Mouse (Mus musculus) embryo, embryonic 9.5 days (tissue): ENCODE data around the gene Tesk1.

Source experiments
- DNase-seq: peaks from one replicate; pipeline ENCODE4 v3.0.0-alpha.2; 2017; ENCODE audit errors: extremely low spot score

Gene Tesk1

GRCm38 (mm10) chr4:43441639-43442038, at the start of gene Tesk1:
Gene Tesk1 (plus strand): TSS chr4:43441939.
- no peak for DNase-seq

DNA sequence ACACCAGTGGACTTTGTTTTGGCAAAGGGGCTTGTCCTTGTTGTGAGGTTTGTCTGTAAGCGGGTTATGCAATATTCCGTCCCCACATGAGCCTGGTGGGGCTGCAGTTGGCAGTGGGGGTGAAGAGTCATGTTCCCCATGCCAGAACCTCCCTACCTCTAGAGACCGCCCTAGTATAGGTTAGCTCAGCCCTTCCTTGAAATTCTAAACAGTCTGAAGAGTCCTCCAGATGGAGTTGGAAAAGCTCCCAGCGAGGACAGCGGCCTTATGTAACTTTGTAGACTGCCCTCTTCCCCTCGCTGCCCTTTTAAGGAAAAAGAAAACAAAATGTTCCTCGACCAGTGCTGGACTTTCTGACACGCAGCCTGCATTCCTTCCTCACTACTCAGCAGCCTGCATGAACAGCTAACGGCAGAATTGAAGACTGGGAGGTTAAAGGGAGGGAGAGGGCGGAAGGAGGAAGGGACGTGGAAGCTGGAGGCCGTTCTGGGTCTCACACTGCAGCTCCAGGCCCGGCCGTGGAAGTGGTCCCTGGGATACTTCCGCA, 47.3 kb upstream of the Tesk1 start:
- peak; percentile 49 for DNase-seq

DNA sequence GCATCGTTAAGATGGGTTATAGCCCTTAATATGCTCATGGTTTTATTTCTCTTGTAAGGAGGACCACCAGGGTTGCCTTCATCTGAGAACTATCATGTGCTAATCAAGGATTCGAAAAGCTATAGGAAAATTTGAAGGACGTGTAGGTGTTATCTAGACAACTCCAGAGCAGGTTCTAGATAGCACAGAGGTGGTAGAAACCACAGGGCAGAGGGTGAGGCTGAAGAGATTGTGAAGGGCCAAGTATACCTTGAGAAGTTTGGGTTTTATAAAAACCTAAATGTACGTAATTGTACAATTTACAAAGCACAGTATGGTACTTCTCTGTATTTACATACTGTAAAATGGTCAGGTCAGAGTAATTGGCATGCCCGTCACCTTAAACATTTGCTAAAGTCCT, 46.6 kb upstream of the Tesk1 start:
- no peak for DNase-seq

GRCm38 (mm10) chr4:43395836-43396235, 45.9 kb upstream of the Tesk1 start:
- DNase-seq = no peak

DNA sequence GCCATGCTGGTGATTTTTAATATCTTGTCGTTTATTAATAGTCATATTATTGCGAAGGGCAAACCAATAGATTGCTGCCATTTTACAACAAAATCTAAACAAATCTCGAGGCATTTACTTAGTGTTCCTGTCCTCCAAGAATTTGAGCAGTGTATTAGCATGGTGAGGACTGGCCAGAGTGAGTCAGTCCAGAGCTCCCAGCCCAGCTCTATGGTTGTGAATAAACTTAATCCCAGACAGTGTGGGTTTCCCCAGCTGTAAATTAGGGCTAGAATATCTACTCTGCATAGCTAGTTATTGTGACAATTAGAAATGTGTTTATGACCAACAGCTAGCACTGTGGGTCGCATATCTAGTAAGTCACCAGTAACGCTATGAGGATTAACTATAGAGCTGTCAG, 45.4 kb upstream of the Tesk1 start:
- no peak for DNase-seq

GRCm38 (mm10) chr4:43398014-43398413, 43.7 kb upstream of the Tesk1 start:
- DNase-seq = no peak

- DNase-seq = no peak
Measured at GRCm38 (mm10) chr4:43398829-43399331, 42.9 kb upstream of the Tesk1 start.

DNA sequence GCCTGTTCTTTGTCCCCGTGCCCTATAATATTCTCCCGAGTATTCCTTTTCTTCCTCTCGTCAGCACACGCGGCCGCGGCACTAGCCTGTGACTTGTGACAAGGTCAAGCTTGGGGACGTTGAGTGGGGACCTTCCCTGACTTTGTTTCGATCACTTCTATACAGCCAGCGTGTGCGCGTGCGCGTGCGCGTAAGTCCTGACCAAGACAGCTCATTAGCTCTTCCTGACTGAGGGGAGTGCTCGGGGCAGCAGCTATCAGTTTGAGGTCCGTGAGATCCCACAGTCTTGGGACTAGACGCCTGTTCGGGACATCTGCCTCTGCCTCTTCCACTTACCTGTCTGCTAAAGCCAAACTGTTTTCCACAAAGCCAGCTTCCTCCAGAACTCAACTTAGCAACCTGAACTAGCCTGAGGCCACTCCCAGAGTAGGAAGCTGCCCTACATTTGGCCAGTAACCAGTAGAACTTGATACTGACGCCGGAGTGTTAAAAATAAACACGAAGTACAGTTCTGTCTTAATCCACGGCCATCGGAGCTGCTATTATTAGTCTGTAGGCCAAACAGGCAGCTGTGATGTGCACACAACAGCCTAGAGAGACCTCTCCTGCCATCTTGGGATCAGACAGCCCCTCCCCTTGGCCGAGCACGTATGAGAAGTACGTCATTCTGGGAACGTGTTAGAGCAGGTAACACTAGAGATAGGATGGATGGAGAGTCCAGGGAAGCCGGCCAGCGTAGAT, 42.2 kb upstream of the Tesk1 start:
- DNase-seq = no peak

GRCm38 (mm10) chr4:43400976-43401375, 40.8 kb upstream of the Tesk1 start:
- peak; percentile 31 for DNase-seq

DNA sequence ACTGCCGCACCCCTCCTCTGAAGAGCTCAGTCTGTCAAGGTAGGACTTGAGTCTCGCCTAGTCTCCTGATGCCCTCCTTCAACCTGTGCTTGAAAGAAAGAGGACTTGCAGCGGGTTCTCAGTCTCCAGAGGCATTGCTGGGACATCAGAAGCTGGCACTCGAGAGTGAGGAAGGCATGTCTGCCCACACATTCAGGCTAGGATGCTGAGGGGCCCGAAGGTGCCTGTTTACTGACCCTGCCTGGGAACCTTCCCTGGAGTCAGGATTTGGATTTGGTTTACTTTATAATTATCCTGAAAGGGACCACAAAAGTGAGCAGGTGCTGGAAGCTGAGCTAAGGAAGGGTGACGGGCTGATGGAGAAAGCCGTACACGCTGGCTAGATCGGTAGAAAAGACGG, 40.3 kb upstream of the Tesk1 start:
- no peak for DNase-seq

DNA sequence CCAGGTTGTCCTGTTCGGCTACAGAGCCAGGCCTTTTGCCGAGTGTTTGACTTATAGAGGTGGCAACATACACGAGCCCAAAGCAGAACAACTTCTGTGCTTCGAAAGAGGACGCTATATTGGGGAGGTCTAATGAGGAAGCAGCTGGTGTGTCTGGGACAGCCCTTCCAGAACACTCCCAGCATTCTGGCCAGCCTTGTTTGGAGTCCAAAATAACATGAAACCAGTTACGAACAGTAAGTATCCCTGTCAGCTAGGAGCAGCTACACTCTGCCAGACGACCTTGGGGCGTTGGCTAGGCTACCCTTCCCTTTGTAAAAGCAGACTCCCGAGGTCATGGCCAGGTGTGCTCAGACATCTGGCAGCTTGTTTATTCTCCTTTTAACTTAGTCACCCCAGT, 39.5 kb upstream of the Tesk1 start:
- DNase-seq = no peak

DNA sequence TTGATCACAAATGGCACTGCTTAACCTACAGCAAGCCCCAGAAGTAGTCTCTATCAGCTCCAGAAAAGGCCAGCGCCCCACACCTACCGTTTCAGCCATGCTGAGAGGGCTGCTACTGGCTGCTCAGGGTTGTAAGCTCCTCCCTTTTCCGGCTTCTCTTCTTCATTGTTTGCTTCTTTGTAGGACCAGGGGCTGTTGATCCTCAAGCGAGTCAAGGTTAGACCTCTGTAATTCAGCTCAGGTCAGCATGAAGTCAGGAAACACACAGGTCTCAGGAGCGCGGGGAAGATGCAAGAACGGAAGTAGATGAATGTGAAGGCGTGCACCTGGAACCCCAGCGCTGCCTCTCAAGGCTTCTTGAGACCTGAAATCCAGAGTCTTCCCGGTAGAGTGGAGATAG, 37.0 kb upstream of the Tesk1 start:
- DNase-seq = no peak

- DNase-seq = peak; percentile 89
Measured at GRCm38 (mm10) chr4:43406162-43406971, 35.4 kb upstream of the Tesk1 start.

DNA sequence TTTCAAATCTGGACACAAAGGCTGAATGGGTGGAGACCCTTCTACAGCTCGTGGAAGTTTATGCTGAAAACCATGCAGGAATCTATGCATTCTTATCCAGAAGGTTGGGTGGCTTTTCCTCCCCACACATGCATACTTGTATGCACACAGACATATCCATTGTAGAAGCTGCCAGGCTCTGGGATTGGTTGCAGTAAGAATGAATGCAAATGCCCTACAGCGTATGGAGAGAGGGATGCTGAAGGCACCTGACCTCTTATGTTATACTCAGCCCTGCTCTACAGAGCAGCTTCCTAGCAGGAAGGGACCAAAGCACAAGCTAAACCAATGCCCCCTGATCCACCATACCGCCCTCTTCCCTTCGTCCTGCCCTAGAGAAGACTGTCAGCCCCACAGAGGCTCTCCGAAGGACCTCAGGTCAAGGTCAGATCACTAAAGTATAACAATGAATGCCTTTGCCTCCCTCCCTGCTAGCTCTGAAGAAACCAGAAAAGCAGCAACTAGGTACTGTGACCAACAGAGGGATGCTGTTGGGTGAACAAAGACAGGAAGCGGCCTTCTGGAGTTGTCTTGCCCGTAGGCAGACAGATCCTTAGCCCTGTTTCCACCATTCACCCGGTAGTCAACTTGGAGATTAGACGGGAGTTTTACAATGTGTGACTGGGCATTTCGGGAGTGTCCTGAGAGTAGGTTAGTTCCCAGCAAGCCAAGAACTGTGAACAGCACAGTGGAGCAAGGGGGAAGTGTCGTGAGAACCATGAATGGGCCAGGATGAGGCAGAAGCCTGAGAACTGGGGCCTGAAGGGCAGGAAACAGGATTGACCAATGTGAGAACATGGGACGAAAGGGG, 34.4 kb upstream of the Tesk1 start:
- DNase-seq = no peak

GRCm38 (mm10) chr4:43414761-43415160, 27.0 kb upstream of the Tesk1 start:
- no peak for DNase-seq

GRCm38 (mm10) chr4:43415221-43416070, 26.3 kb upstream of the Tesk1 start:
- DNase-seq = no peak

GRCm38 (mm10) chr4:43416071-43416490, 25.7 kb upstream of the Tesk1 start:
- DNase-seq = no peak

DNA sequence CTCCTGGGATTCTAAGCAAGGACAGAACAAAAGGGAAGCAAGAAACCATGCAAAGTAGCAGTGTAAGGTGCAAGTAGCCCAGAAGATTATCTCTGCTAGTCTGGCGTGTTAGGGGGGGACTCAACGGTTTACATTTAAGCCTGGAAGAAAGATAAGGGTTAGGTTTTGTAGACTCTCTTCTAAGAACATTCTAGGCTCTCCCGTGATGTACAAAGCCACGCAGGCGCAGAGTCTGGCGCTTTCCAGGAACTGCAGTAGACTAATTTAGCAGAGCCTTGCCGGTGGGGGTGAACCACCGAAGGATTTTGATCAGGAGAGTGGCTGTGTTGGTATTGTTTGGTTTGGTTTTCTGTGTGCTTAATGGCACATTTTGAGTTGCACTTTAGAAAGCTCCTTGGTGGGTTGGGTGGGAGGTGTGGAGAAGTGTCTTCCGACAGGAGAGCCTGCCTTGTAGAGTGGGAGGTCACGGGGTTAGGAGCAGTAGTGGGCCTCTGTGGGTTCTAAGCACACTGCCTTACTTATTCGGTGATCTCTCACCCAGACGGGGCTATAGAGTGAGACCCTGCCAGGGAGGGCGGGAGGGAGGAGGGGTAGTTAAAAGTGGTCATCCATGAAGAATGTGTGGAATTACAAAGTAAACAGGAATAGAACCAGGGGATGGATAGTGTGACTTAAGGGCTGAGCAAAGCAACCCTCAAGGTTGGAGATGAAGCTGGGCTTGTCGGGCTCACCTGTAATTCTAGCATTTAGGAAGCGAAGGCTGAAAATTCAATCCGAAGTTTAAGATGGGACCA, 24.3 kb upstream of the Tesk1 start:
- DNase-seq = no peak

- DNase-seq = no peak
Measured at GRCm38 (mm10) chr4:43418450-43418849, 23.3 kb upstream of the Tesk1 start.
